Mouse (Mus musculus) forebrain, postnatal 0 days (tissue): ENCODE results near the gene Scimp. TPM values are rescaled to one million over a fixed set of nuclear protein-coding genes. Genes with fewer than 3 reads are reported as not detected.

Source experiments
- ATAC-seq: fragments of 200-750 bp; cut with Nextera tagmentation; 2 replicates; pipeline ENCODE4 v1.8.0; 2017; ENCODE audit warnings: mild to moderate bottlenecking, moderate library complexity
- DNase-seq: peaks from one replicate; pipeline ENCODE4 v3.0.0-alpha.2; 2015
- H3K27ac ChIP-seq: fragments of 300-500 bp; sonication (generic); 2 replicates; pipeline ENCODE4 v1.5.1; 2014; ENCODE audit warnings: low read depth, mild to moderate bottlenecking, antibody characterized with exemption, low read length, moderate library complexity, mixed read lengths
- H3K27me3 ChIP-seq: fragments of 300-500 bp; sonication (generic); 2 replicates; pipeline ENCODE4 v1.6.1; 2014; ENCODE audit warnings: mild to moderate bottlenecking, low read length, mixed read lengths; ENCODE audit not compliant: insufficient read depth
- H3K36me3 ChIP-seq: fragments of 300-500 bp; sonication (generic); 2 replicates; pipeline ENCODE4 v1.6.1; 2014; ENCODE audit warnings: mild to moderate bottlenecking, moderate library complexity; ENCODE audit not compliant: insufficient read depth
- H3K4me1 ChIP-seq: fragments of 300-500 bp; sonication (generic); 2 replicates; pipeline ENCODE4 v1.6.1; 2014; ENCODE audit warnings: antibody characterized with exemption; ENCODE audit not compliant: insufficient read depth
- H3K4me2 ChIP-seq: fragments of 300-500 bp; sonication (generic); 2 replicates; pipeline ENCODE4 v1.6.1; 2014; ENCODE audit warnings: low read depth, mild to moderate bottlenecking, moderate library complexity
- H3K4me3 ChIP-seq: fragments of 300-500 bp; sonication (generic); 2 replicates; pipeline ENCODE4 v1.5.1; 2014; ENCODE audit warnings: low read depth, low read length, mixed read lengths
- H3K9ac ChIP-seq: fragments of 300-500 bp; sonication (generic); 2 replicates; pipeline ENCODE4 v1.6.1; 2014; ENCODE audit warnings: mild to moderate bottlenecking
- H3K9me3 ChIP-seq: fragments of 300-500 bp; sonication (generic); 2 replicates; pipeline ENCODE4 v1.6.1; 2016; ENCODE audit warnings: low read length
- CTCF ChIP-seq: sonication (generic); IDR thresholded peaks from 2 replicates; pipeline ENCODE4 v1.5.1; 2016; ENCODE audit warnings: antibody characterized with exemption, control low read depth, low read depth
- WGBS: fragments of 180-500 bp; shearing (Covaris S2); extraction: QIAGEN DNeasy Blood & Tissue Kit; methylation state at CpG from one replicate; pipeline ENCODE4 v1.1.7; 2014; 5-methylcytosine and 5-hydroxymethylcytosine counted together
- polyA plus RNA-seq: library from polyadenylated mRNA; unstranded; fragments of >200 nt; fragmentation: Nextera tagmentation; extraction: Ambion mirVana; gene quantifications from 2 replicates; pipeline ENCODE4 v1.2.1, GENCODE M21; 2015
- total RNA-seq: library from RNA; depleted of rRNA; stranded (reverse); fragments of >200 nt; gene quantifications from 2 replicates; pipeline ENCODE4 v1.2.3, GENCODE M21; 2014

Gene Scimp
- total and polyA plus RNA-seq, 2 experiments from 2014 or later: not detected

DNA sequence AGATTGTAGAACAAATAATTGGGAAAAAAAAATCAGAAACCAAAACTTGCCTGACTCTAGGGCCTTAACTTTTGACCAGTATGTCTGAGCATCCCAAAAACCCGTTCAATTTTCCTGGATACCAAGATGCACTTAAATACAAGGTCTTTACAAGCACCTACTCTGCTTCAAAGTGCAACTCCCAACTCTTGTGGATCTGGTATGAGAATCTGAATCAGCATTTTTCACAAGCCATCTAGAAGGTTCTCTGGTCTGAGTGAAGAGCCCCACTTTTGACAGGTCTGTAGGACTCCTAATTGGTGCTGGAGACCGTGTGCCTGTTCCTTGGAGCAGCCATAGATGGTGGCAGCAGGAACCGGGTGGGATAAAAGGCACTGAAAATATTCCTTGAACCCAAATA lies 8.0 kb downstream of the Scimp start:
- TF ChIP-seq CTCF: no peak
- no peak overlapping the region for H3K9ac ChIP-seq
- no peak overlapping the region for H3K27ac ChIP-seq
- no peaks in the 10 kb centered on the region for H3K9me3 ChIP-seq
- H3K4me2 ChIP-seq: no peak overlapping the region
- H3K36me3 ChIP-seq: no peaks in the 10 kb centered on the region
- H3K4me1 ChIP-seq: no peaks in the 10 kb centered on the region
- WGBS: 76% methylated on average over 3 of the region's 3 CpGs
- ATAC-seq (no peak), DNase-seq (no peak)
- no peaks in the 10 kb centered on the region for H3K27me3 ChIP-seq
- no peak overlapping the region for H3K4me3 ChIP-seq

DNA sequence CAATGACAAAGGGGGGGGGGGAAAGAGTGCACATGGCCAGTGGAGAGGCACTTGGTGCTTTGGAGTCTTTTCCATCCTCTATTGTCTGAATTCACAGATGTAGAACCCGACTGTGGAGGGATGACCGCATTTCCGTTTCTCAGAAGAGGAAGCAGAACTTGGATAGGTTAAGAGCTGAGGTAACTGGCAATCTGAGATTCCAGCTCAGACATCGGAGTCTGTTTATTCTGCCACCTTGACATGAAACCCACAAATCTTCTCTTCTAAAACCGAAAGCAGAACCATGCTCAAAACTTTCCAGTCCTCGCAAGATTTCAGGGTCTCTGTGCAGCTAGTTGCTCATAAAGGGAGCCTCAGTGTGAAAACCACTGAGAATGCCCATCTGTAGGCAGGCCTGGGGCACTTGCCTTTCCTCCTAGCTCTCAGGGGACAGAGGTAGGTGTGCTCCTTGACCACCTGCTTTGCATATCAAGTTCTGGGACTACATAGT lies 8.6 kb downstream of the Scimp start:
- Histone ChIP-seq H3K9ac (no peak overlapping the region), H3K4me3 (no peak overlapping the region), H3K36me3 (no peaks in the 10 kb centered on the region), H3K27me3 (no peaks in the 10 kb centered on the region), H3K4me1 (no peaks in the 10 kb centered on the region), H3K9me3 (no peaks in the 10 kb centered on the region), H3K4me2 (no peak overlapping the region), H3K27ac (no peak overlapping the region)
- no peak for DNase-seq
- no peak for TF ChIP-seq CTCF
- 86% methylated on average over 6 of the region's 6 CpGs for WGBS
- ATAC-seq: no peak

DNA sequence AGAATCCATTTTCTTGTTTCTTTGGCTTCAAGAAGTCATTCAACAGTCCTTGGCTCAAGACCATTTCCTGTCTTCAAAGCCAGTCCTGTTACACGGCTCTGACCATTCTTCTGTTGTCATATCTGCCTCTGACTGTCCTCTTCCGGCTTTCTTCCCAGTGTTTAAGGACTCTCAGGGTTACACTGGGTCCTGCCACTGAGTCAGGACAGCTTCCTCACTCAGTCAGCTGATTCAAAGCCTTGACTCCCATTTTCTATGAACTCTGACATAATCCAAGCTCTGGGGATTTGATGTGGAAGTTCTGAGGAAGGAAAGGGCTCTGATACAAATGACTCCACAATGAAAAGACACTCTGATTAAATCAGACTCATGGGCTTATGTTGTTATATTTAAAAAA lies 9.5 kb downstream of the Scimp start:
- no peak for TF ChIP-seq CTCF
- no peak for ATAC-seq
- WGBS: 81% methylated on average over 2 of the region's 2 CpGs

GRCm38 (mm10) chr11:70802208-70802864 lies 10.1 kb downstream of the Scimp start:
- 90% methylated on average over 2 of the region's 2 CpGs for WGBS
- DNase-seq (no peak), ATAC-seq (no peak)
- Histone ChIP-seq H3K27ac (no peak overlapping the region), H3K27me3 (no peaks in the 10 kb centered on the region), H3K36me3 (no peaks in the 10 kb centered on the region), H3K9ac (no peak overlapping the region), H3K9me3 (no peaks in the 10 kb centered on the region), H3K4me2 (no peak overlapping the region), H3K4me3 (no peak overlapping the region), H3K4me1 (no peaks in the 10 kb centered on the region)
- no peak for TF ChIP-seq CTCF

More for the DNA sequence above, 9.5 kb downstream of the Scimp start:
- H3K4me3 ChIP-seq: no peak overlapping the region
- H3K4me2 ChIP-seq: no peak overlapping the region
- DNase-seq: no peak
- H3K36me3 ChIP-seq: no peaks in the 10 kb centered on the region
- H3K27me3 ChIP-seq: no peaks in the 10 kb centered on the region
- H3K9ac ChIP-seq: no peak overlapping the region
- no peaks in the 10 kb centered on the region for H3K4me1 ChIP-seq
- no peaks in the 10 kb centered on the region for H3K9me3 ChIP-seq
- no peak overlapping the region for H3K27ac ChIP-seq

DNA sequence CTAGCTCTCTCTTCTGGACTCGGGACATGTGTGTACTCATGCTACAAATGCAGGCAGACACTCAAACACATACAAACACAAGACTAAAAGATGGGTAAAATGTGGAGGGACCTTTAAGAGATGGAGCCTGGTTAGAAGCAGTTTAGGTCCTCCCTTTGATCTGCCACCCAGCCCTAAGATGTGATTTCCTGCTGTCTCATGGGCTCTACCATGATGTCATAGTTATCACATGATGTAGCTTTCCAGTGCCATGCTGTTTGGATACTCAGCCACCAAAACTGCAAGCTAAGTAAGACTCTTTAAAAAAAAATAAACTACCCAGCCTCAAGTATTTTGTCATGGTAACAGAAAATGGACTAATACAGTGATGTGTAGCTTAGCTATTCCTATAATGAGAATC lies 20.0 kb downstream of the Scimp start:
- TF ChIP-seq CTCF: no peak
- H3K27me3 ChIP-seq: no peaks in the 10 kb centered on the region
- no peak overlapping the region for H3K27ac ChIP-seq
- no peak overlapping the region for H3K4me2 ChIP-seq
- H3K9me3 ChIP-seq: no peaks in the 10 kb centered on the region
- DNase-seq (no peak), ATAC-seq (no peak)
- H3K4me1 ChIP-seq: no peaks in the 10 kb centered on the region
- no peaks in the 10 kb centered on the region for H3K36me3 ChIP-seq
- whole genome bisulfite sequencing: 90% methylated on average over 1 of the region's 1 CpGs
- no peak overlapping the region for H3K4me3 ChIP-seq
- H3K9ac ChIP-seq: no peak overlapping the region

DNA sequence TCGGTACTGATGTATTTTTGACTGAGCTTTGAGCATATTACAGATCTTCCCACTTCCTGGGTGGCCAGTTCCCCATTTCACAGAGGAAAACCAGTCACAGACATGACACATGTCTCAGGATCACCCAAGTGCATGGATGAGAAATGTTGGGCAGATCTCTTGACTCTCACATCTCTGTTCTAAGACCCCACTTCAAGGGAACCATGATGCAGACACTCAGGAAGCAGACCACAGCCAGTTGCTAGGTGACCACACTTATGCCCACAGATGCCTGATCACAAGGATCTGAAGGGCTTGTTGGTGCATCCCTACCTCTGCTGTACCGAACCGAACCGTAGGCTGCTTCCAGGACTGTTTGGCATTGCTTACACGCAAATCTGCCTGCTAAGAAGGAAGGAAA lies 20.7 kb downstream of the Scimp start:
- no peaks in the 10 kb centered on the region for H3K9me3 ChIP-seq
- H3K4me1 ChIP-seq: no peaks in the 10 kb centered on the region
- H3K4me3 ChIP-seq: no peak overlapping the region
- TF ChIP-seq CTCF: no peak
- 90% methylated on average over 5 of the region's 5 CpGs for WGBS
- ATAC-seq: no peak
- H3K27ac ChIP-seq: no peak overlapping the region
- no peak for DNase-seq
- no peak overlapping the region for H3K4me2 ChIP-seq
- H3K27me3 ChIP-seq: no peaks in the 10 kb centered on the region
- no peak overlapping the region for H3K9ac ChIP-seq
- no peaks in the 10 kb centered on the region for H3K36me3 ChIP-seq

GRCm38 (mm10) chr11:70790874-70791551 lies 21.4 kb downstream of the Scimp start:
- Histone ChIP-seq H3K4me1 (no peaks in the 10 kb centered on the region), H3K27me3 (no peaks in the 10 kb centered on the region), H3K9ac (no peak overlapping the region), H3K36me3 (no peaks in the 10 kb centered on the region), H3K4me2 (no peak overlapping the region), H3K9me3 (no peaks in the 10 kb centered on the region), H3K4me3 (no peak overlapping the region), H3K27ac (no peak overlapping the region)
- DNase-seq (no peak), ATAC-seq (no peak)
- 76% methylated on average over 7 of the region's 7 CpGs for WGBS
- TF ChIP-seq CTCF: no peak
